ENCODE assay signal across 12 mouse cellular contexts in genomic region chr7:144689855-144690254, GRCm38 (mm10).
A peak's percentile ranks its signal among the peaks of the same experiment; 100 is the strongest.
DNase-seq lines count a peak whose midpoint lies in the region; ATAC-seq and TF ChIP-seq lines count a peak whose summit lies in the region.
"Had no signal": no experiment of that assay in that cellular context is flagged by ENCODE, and none has a peak within 500 bp of the region (broad histone marks: within the 10 kb centered on the region; RNA-seq: fewer than 3 reads in every experiment).

No protein-coding gene starts in this region.

- WGBS in heart, embryonic 10.5 days, result 27% methylated on average over 2 of the region's 2 CpGs
- WGBS in kidney, postnatal 0 days, result 34% methylated on average over 2 of the region's 2 CpGs
- 53% methylated on average over 2 of the region's 2 CpGs for WGBS in embryonic facial prominence, embryonic 11.5 days
- 64% methylated on average over 2 of the region's 2 CpGs for WGBS in thymus, adult 2 months

- no peak overlapping the region for H3K4me3 ChIP-seq in heart, embryonic 10.5 days
- no peak overlapping the region for H3K4me3 ChIP-seq in kidney, postnatal 0 days (replicated peaks; ENCODE audit: low read depth, low read length)
- no peak overlapping the region for H3K4me3 ChIP-seq in embryonic facial prominence, embryonic 11.5 days (ENCODE audit: low read depth, low read length)
- H3K4me3 ChIP-seq in thymus, adult 2 months (ENCODE audit: control insufficient read depth, insufficient read depth, low read length), result no peak overlapping the region
- H3K4me3 ChIP-seq: erythroblast, embryonic 14.5 days; hindbrain, embryonic 15.5 days had no signal

- H3K36me3 ChIP-seq in heart, embryonic 10.5 days, result no peaks in the 10 kb centered on the region
- H3K36me3 ChIP-seq in kidney, postnatal 0 days (ENCODE audit: insufficient read depth, low read length), result no peaks in the 10 kb centered on the region
- no peaks in the 10 kb centered on the region for H3K36me3 ChIP-seq in embryonic facial prominence, embryonic 11.5 days (replicated peaks; ENCODE audit: control insufficient read depth, insufficient read depth, low read depth, low read length)
- H3K36me3 ChIP-seq in thymus, adult 2 months (ENCODE audit: control insufficient read depth, insufficient read depth, low read length), result no peaks in the 10 kb centered on the region
- H3K36me3 ChIP-seq: hindbrain, embryonic 15.5 days had no signal

- H3K27me3 ChIP-seq in heart, embryonic 10.5 days (ENCODE audit: insufficient read depth, poor library complexity, severe bottlenecking), result no peaks in the 10 kb centered on the region
- H3K27me3 ChIP-seq in kidney, postnatal 0 days (ENCODE audit: insufficient read depth, low read length), result no peaks in the 10 kb centered on the region
- H3K27me3 ChIP-seq in embryonic facial prominence, embryonic 11.5 days (ENCODE audit: control insufficient read depth, insufficient read depth, low read length), result no peaks in the 10 kb centered on the region
- H3K27me3 ChIP-seq in thymus, adult 2 months (ENCODE audit: control insufficient read depth, insufficient read depth, low read length), result no peaks in the 10 kb centered on the region
- H3K27me3 ChIP-seq: hindbrain, embryonic 15.5 days had no signal

- H3K9ac ChIP-seq in kidney, postnatal 0 days (ENCODE audit: low read depth, low read length), result no peak overlapping the region
- H3K9ac ChIP-seq in embryonic facial prominence, embryonic 11.5 days (replicated peaks; ENCODE audit: low read length), result no peak overlapping the region
- H3K9ac ChIP-seq: hindbrain, embryonic 15.5 days had no signal

- peak; percentile 55 for ATAC-seq in kidney, postnatal 0 days (replicated peaks; ENCODE audit: low FRiP score, low read depth)
- ATAC-seq in embryonic facial prominence, embryonic 11.5 days (replicated peaks; ENCODE audit: insufficient number of reproducible peaks, low FRiP score, low TSS enrichment, low read depth), result no peak

- peaks cover 23% of the 10 kb centered on the region for H3K4me1 ChIP-seq in heart, embryonic 10.5 days
- 0 out of 2 replicates have a peak, but pooled peaks cover 4% of the 10 kb centered on the region for H3K4me1 ChIP-seq in kidney, postnatal 0 days (replicated peaks; ENCODE audit: insufficient read depth, low read length)
- H3K4me1 ChIP-seq in embryonic facial prominence, embryonic 11.5 days (ENCODE audit: control insufficient read depth, insufficient read depth, low read length), result peaks cover 2% of the 10 kb centered on the region; the same call in 1 of the 2 replicates
- no peaks in the 10 kb centered on the region for H3K4me1 ChIP-seq in thymus, adult 2 months (replicated peaks; ENCODE audit: control insufficient read depth, insufficient read depth, low read length)
- H3K4me1 ChIP-seq: hindbrain, embryonic 15.5 days had no signal

- H3K27ac ChIP-seq in heart, embryonic 10.5 days, result peak overlapping the region; percentile 53
- peak overlapping the region; percentile 63 for H3K27ac ChIP-seq in kidney, postnatal 0 days
- H3K27ac ChIP-seq in embryonic facial prominence, embryonic 11.5 days (replicated peaks; ENCODE audit: low read depth, low read length), result 0 out of 2 replicates have a peak overlapping the region, but pooled peaks have one; percentile 41
- no peak overlapping the region for H3K27ac ChIP-seq in thymus, adult 2 months (ENCODE audit: control insufficient read depth, insufficient read depth, low read length)
- H3K27ac ChIP-seq: hindbrain, embryonic 15.5 days had no signal

- DNase-seq in heart, embryonic 10.5 days (ENCODE audit: low spot score), result no peak
- DNase-seq in heart, postnatal 4 days, result no peak
- DNase-seq in kidney, postnatal 0 days (ENCODE audit: low spot score), result peak; percentile 70
- no peak for DNase-seq in kidney, adult 18-20 months
- DNase-seq in embryonic facial prominence, embryonic 11.5 days (ENCODE audit: low spot score), result peak; percentile 19
- DNase-seq in kidney, postnatal 14 days, result peak; percentile 20
- no peak for DNase-seq in thymus, adult 2 months
- DNase-seq in urinary bladder, postnatal 14 days (ENCODE audit: low spot score), result no peak
- DNase-seq: cerebellum, postnatal 25 days; thymus, postnatal 36 days had no signal

- peaks cover 3% of the 10 kb centered on the region; the same call in 1 of the 2 replicates for H3K9me3 ChIP-seq in heart, embryonic 10.5 days
- H3K9me3 ChIP-seq in kidney, postnatal 0 days (replicated peaks; ENCODE audit: low read length), result no peaks in the 10 kb centered on the region
- no peaks in the 10 kb centered on the region for H3K9me3 ChIP-seq in embryonic facial prominence, embryonic 11.5 days (replicated peaks; ENCODE audit: control insufficient read depth, low read length)
- H3K9me3 ChIP-seq: hindbrain, embryonic 15.5 days had no signal

- TF ChIP-seq POLR2A in thymus, adult 2 months (IDR thresholded peaks at IDR 0.05; ENCODE audit: control insufficient read depth, extremely low read depth, insufficient read depth, low read length, poor library complexity), result no peak

- H3K4me2 ChIP-seq in kidney, postnatal 0 days (ENCODE audit: low read length), result no peak overlapping the region
- H3K4me2 ChIP-seq in embryonic facial prominence, embryonic 11.5 days (ENCODE audit: low read depth, low read length), result no peak overlapping the region
- H3K4me2 ChIP-seq: hindbrain, embryonic 15.5 days had no signal

- peak; percentile 47 for TF ChIP-seq CTCF in kidney, postnatal 0 days (IDR thresholded peaks at IDR 0.05; ENCODE audit: low read depth)
- no peak for TF ChIP-seq CTCF in thymus, adult 2 months (IDR thresholded peaks at IDR 0.05; ENCODE audit: borderline replicate concordance, control insufficient read depth, extremely low read depth, insufficient read depth, low read length, poor library complexity)

Comparison
In these comparisons a context has a peak if more than half of its experiments do, and no peak if none do; other contexts are left out.
1. DNase-seq: peak in kidney, postnatal 0 days (single experiment), embryonic facial prominence, embryonic 11.5 days (single experiment) and kidney, postnatal 14 days (single experiment); none in heart, embryonic 10.5 days (single experiment), heart, postnatal 4 days (single experiment), kidney, adult 18-20 months (single experiment), thymus, adult 2 months (single experiment) and urinary bladder, postnatal 14 days (single experiment).